Mouse (Mus musculus): ENCODE measurements around the gene Spag8. TPM values are rescaled to one million over a fixed set of nuclear protein-coding genes. Genes with fewer than 3 reads are reported as not detected.

Spag8 gene
- 6.6 and 7.9 TPM in 2 replicates for polyA plus RNA-seq (2012; rRNA removed)

DNA sequence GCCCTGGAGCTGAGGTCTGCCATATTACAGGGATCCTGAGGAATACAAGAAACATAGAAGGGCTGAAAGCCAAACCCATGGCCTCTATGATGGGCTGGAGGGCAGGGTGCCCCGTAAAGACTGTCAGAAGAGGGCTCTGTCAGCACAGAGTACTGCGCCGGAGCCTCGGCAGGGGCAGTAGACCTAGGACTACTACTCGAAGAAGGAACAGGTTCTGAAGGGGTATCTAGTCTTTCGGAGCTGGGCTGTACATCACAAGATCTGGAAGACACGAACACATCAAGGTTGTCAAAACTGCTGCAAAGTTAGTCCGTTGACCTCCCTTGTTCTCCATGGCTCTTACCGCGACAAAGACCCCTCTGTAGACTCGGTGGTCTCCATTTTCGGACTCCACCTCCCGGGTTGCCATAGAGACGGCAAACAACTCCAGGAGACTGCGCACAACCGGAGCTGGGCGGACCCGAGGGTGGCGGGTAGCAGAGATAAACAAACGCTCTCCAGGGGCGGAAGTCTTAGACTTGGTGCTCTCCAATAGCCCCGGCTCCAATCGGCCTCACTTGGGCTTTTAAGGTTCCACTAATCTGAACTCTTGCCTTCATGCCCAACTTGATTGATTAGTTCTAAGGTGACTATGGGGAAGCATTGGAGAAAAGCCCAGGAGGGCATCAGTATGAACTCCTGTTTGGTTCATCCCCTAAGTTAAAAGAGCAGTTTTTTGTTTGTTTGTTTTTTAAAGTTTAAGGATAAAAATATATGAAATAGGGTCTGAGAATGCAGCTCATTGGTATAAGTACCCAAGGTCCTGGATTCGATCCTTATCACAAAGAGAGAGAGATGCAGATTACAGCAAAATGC lies at the start of gene Spag8:
Gene Spag8 (minus strand): TSS at position 434 of the 855 bp plus-strand sequence.

GRCm38 (mm10) chr4:43700707-43701106 lies 47.3 kb upstream of the Spag8 start, which contains the start of gene Olfr70:
Gene Olfr70, minus strand, starts transcription at chr4:43700807.

GRCm38 (mm10) chr4:43668782-43669427 lies 15.5 kb upstream of the Spag8 start, which contains the start of the genes Tmem8b and Fam221b:
Gene Tmem8b, plus strand, starts transcription at chr4:43668971.
Gene Fam221b, minus strand, starts transcription at chr4:43669145.

GRCm38 (mm10) chr4:43656339-43657109 lies 3.1 kb upstream of the Spag8 start, which contains the start of gene Hint2:
Gene Hint2, minus strand, starts transcription at chr4:43656466.

DNA sequence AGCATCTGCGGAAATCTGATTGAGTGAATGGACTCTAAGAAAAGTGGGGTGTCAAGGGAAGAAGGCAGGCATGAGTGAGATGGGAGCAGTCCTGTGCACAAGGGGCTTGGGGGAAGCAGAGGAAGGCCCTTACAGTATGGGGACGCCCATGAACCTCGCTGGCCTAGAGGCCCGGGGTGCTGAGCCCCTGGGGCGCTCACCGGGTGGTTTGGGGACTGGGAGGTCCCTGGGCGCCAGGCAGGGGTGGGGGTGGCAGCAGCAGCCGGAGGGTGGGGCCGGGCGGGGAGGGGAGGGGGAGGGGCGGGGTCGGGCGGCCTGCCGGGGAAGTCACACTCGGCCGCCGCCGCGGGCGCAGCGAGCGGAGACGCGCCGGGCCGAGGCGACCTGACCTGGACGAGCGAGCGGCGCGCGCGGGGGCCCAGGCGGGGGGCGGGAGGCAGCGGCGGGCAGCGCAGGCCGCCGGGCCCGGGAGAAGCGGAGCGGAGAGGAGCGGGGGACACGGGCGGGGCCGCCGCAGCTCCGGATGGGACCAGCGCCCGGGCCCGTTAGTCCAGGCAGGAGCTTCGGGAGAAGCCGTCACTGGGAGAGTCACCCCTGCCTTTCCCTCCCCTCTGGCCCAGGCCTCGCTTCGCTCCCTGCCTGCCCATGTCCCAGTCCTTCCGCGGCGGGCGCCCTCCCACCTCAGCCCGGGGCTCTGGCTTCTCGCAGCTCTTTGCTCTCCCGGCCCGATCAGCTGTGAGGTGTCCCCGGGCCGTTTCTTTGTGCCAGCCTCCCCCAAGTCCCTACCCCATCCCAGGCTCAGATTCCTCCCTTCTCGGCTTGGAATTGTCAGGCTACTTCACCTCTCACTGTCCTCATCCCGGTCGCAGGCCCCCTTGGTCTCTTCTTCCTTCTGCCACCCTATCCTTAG lies 22.1 kb downstream of the Spag8 start, which contains the start of gene Npr2:
Gene Npr2 (plus strand): TSS at position 890 of the 910 bp plus-strand sequence.

Other genes with a start within 250 kb of the Spag8 start
- 0.92 and 1.1 TPM in 2 replicates for gene Fam166b, start 224.5 kb downstream of the Spag8 start, polyA plus RNA-seq (2012; rRNA removed)
- gene Tesk1, start 211.7 kb downstream of the Spag8 start, polyA plus RNA-seq (2012; rRNA removed), result 75.3 and 75.5 TPM in 2 replicates
- 0.20 and 0.59 TPM in 2 replicates for gene Cd72, start 199.0 kb downstream of the Spag8 start, polyA plus RNA-seq (2012; rRNA removed)
- gene Sit1, start 169.9 kb downstream of the Spag8 start, polyA plus RNA-seq (2012; rRNA removed), result not detected in 2 replicates
- gene Ccdc107, start 160.7 kb downstream of the Spag8 start, polyA plus RNA-seq (2012; rRNA removed), result 76.4 and 104 TPM in 2 replicates
- gene Arhgef39, start 153.9 kb downstream of the Spag8 start, polyA plus RNA-seq (2012; rRNA removed), result 33.3 and 39.5 TPM in 2 replicates
- 0.50 and 0.79 TPM in 2 replicates for gene Car9, start 146.6 kb downstream of the Spag8 start, polyA plus RNA-seq (2012; rRNA removed)
- gene Tpm2, start 129.8 kb downstream of the Spag8 start, polyA plus RNA-seq (2012; rRNA removed), result 15.7 and 78.5 TPM in 2 replicates
- gene Creb3, start 91.3 kb downstream of the Spag8 start, polyA plus RNA-seq (2012; rRNA removed), result 52.6 and 54.6 TPM in 2 replicates
- 54.6 and 60.2 TPM in 2 replicates for gene Tln1, start 90.9 kb downstream of the Spag8 start, polyA plus RNA-seq (2012; rRNA removed)
- 55.7 and 57.0 TPM in 2 replicates for gene Rgp1, start 74.9 kb downstream of the Spag8 start, polyA plus RNA-seq (2012; rRNA removed)
- 82.9 and 90.4 TPM in 2 replicates for gene Gba2, start 74.7 kb downstream of the Spag8 start, polyA plus RNA-seq (2012; rRNA removed)
- not detected in 2 replicates for gene Msmp, start 69.1 kb downstream of the Spag8 start, polyA plus RNA-seq (2012; rRNA removed)
- 69.8 and 78.3 TPM in 2 replicates for gene Npr2, start 21.7 kb downstream of the Spag8 start, polyA plus RNA-seq (2012; rRNA removed)
- 56.9 and 57.8 TPM in 2 replicates for gene Hint2, start 2.9 kb upstream of the Spag8 start, polyA plus RNA-seq (2012; rRNA removed)
- 23.4 and 26.5 TPM in 2 replicates for gene Tmem8b, start 15.4 kb upstream of the Spag8 start, polyA plus RNA-seq (2012; rRNA removed)
- 0.30 and 0.37 TPM in 2 replicates for gene Fam221b, start 15.6 kb upstream of the Spag8 start, polyA plus RNA-seq (2012; rRNA removed)
- not detected in 2 replicates for gene Olfr70, start 47.2 kb upstream of the Spag8 start, polyA plus RNA-seq (2012; rRNA removed)
- gene Olfr71, start 56.7 kb upstream of the Spag8 start, polyA plus RNA-seq (2012; rRNA removed), result not detected in 2 replicates
- 0.37 and 0.76 TPM in 2 replicates for gene Hrct1, start 73.6 kb upstream of the Spag8 start, polyA plus RNA-seq (2012; rRNA removed)
- 0.09 and 0.16 TPM in 2 replicates for gene Spaar, start 76.4 kb upstream of the Spag8 start, polyA plus RNA-seq (2012; rRNA removed)
- not detected in 2 replicates for gene Olfr159, start 117.4 kb upstream of the Spag8 start, polyA plus RNA-seq (2012; rRNA removed)
- gene Olfr156, start 170.3 kb upstream of the Spag8 start, polyA plus RNA-seq (2012; rRNA removed), result not detected in 2 replicates
- not detected in 2 replicates for gene Olfr157, start 186.6 kb upstream of the Spag8 start, polyA plus RNA-seq (2012; rRNA removed)
- gene Olfr155, start 198.0 kb upstream of the Spag8 start, polyA plus RNA-seq (2012; rRNA removed), result not detected in 2 replicates
- 17.9 and 28.9 TPM in 2 replicates for gene Reck, start 221.9 kb upstream of the Spag8 start, polyA plus RNA-seq (2012; rRNA removed)